Mouse (Mus musculus): ENCODE measurements around the gene Mrpl33.

The Mrpl33 gene

GRCm38 (mm10) chr5:31704971-31705370 is 108.2 kb downstream of the Mrpl33 start:
- no peak for DNase-seq

- no peak for DNase-seq
These were observed 110.1 kb downstream of the Mrpl33 start for GRCm38 (mm10) chr5:31706826-31707225.

- no peak for DNase-seq
These were observed 112.7 kb downstream of the Mrpl33 start for GRCm38 (mm10) chr5:31709389-31709788.

GRCm38 (mm10) chr5:31713280-31713711 is 116.6 kb downstream of the Mrpl33 start:
- no peak for DNase-seq

GRCm38 (mm10) chr5:31713841-31714264 is 117.1 kb downstream of the Mrpl33 start:
- no peak for DNase-seq
